Mouse (Mus musculus): ENCODE measurements around the gene Dab2ip. TPM values are rescaled to one million over a fixed set of nuclear protein-coding genes. Genes with fewer than 3 reads are reported as not detected.
A peak's percentile ranks its signal among the peaks of the same experiment; 100 is the strongest.

Dab2ip gene
- polyA plus RNA-seq, 1 experiment from 2014 or later = 46.4 TPM

- no peaks in the 10 kb centered on the region for H3K27me3 ChIP-seq
- CTCF ChIA-PET = interaction anchor here (4.0 kb wide), 1 partner anchor 13 kb away, joined by 12 read pairs; no protein-coding TSS in a partner anchor
- in situ Hi-C loops (cut with MboI; ENCODE audit: low pct_unique_long_range_greater_than_20kb) = no loop called here
- no peak for TF ChIP-seq CTCF (IDR thresholded peaks at IDR 0.05)
- ATAC-seq = no peak
- no peak for DNase-seq (ENCODE audit: low read depth, low spot score)
- POLR2A ChIA-PET = no interaction called here
These were observed 28.2 kb upstream of the Dab2ip start for GRCm38 (mm10) chr2:35529856-35530255.

DNA sequence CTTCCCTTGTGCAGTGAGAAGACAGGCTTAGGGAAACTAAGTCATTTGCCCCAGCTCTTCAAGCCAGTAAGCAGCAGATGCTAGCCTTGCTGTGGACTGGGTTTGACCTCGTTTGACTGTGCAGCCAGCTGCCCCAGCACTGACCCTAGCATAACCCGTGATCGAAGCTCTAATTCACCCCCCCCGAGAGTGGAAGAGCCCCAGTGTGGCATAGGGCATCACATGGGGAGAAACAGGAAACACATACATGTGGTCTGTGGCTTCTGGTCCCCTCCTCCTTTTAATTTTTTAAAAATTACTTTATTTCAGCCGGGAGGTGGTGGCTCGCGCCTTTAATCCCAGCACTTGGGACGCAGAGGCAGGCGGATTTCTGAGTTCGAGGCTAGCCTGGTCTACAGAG is 27.3 kb upstream of the Dab2ip start:
- DNase-seq (ENCODE audit: low read depth, low spot score) (no peak), ATAC-seq (no peak)
- ChIA-PET POLR2A (interaction anchor here (0.7 kb wide), 1 partner anchor 399 kb away, joined by 3 read pairs; no protein-coding TSS in a partner anchor), CTCF (interaction anchor here (4.0 kb wide), 1 partner anchor 14 kb away, joined by 12 read pairs; no protein-coding TSS in a partner anchor)
- H3K27me3 ChIP-seq = no peaks in the 10 kb centered on the region
- no peak for TF ChIP-seq CTCF (IDR thresholded peaks at IDR 0.05)
- in situ Hi-C loops (cut with MboI; ENCODE audit: low pct_unique_long_range_greater_than_20kb) = no loop called here

DNA sequence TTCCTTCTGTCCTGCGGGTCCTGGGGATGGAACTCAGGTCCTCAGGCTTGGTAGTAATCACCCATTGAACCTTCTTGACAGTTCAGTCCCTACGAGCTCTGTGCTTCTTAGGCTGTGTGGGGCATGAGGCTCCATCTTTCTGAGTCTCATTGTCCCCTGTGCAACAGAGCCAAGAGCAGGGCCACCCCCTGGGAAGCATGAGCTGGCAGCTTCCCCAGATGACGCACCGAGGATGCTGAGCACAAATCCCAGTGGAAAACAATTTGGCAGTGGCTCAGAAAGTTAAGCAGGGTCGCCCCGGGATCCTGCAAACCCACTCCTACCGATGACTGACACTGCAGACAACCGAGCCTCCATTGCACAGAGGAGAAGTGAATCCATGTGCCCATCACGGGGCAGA is 24.4 kb upstream of the Dab2ip start:
- ATAC-seq (no peak), DNase-seq (ENCODE audit: low read depth, low spot score) (peak; percentile 73)
- in situ Hi-C loops (cut with MboI; ENCODE audit: low pct_unique_long_range_greater_than_20kb) = no loop called here
- ChIA-PET CTCF (no interaction called here), POLR2A (no interaction called here)
- no peak for TF ChIP-seq CTCF (IDR thresholded peaks at IDR 0.05)
- no peaks in the 10 kb centered on the region for H3K27me3 ChIP-seq

DNA sequence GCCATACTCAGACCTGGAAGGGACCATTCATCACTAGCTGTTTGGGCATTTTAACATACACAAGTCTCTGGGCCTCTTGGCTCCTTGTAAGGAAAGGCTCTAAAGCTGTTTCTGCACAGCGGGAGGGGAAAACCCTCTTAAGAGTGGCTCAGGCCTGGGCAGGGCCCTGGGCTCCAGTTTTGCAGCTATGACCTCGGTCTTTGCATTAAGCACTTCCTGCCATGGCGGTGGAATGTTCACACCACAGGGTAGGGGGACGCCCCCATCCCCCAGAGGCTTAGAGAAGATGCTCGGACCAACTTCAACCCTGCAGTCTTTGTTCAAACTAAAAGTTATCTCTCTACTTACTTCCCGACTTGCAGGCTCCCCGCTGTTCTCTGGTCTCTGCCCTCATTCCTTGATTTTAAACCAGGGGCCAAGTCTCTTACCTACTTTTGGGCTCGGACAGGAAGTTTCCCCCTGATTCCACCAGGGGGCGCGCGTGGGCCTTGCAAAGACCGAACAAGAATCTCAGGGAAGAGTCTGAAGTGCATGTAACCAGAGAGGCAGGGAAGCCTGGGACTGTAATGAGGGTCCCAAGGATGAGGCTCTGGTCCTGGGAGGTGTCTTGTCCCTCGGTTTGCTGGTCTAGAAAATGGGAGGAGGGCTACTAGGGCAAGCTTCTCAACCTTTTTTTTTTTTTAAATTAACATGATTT is 18.6 kb upstream of the Dab2ip start:
- CTCF ChIA-PET = interaction anchor here (0.9 to 4.5 kb wide), 5 partner anchors 10 to 392 kb away, joined by 4 to 19 read pairs (median 6); no protein-coding TSS in a partner anchor
- H3K27me3 ChIP-seq = no peaks in the 10 kb centered on the region
- TF ChIP-seq CTCF (IDR thresholded peaks at IDR 0.05) = peak; percentile 97
- peak; percentile 67 for ATAC-seq
- in situ Hi-C loops (cut with MboI; ENCODE audit: low pct_unique_long_range_greater_than_20kb) = no loop called here
- POLR2A ChIA-PET = no interaction called here
- DNase-seq (ENCODE audit: low read depth, low spot score) = no peak

DNA sequence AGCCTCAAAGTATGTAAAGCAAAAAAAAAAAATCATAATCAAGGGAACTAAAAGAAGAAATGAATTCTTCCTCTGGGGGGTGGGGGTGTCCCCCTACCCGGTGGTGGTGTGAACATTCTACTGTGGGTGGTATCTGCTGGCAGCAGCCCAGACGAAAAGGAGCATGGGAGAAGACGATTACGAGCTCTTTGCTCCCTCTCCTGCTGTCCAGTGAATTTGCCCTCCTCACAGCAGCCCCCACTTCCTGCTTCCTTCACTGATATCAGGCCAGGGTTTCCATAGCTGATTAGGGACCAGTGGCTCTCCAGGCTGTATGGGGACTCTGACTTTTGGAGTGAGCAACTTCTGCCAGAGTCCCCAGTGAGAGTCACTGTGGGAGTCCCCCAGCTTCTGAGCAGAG is 17.3 kb upstream of the Dab2ip start:
- CTCF ChIA-PET = interaction anchor here (1.3 to 4.5 kb wide), 3 partner anchors 116 to 390 kb away, joined by 3 to 19 read pairs (median 4); no protein-coding TSS in a partner anchor
- TF ChIP-seq CTCF (IDR thresholded peaks at IDR 0.05) = no peak

GRCm38 (mm10) chr2:35544717-35545116 is 13.3 kb upstream of the Dab2ip start:
- TF ChIP-seq CTCF (IDR thresholded peaks at IDR 0.05) = peak; percentile 93
- in situ Hi-C loops (cut with MboI; ENCODE audit: low pct_unique_long_range_greater_than_20kb) = loop anchor here (5.0 to 10.0 kb wide), 5 partner anchors 48 to 363 kb away; no protein-coding TSS in a partner anchor
- CTCF ChIA-PET = interaction anchor here (0.8 to 1.9 kb wide), 11 partner anchors 24 to 386 kb away, joined by 3 to 9 read pairs (median 3); no protein-coding TSS in a partner anchor
- POLR2A ChIA-PET = no interaction called here
- no peaks in the 10 kb centered on the region for H3K27me3 ChIP-seq
- no peak for ATAC-seq
- DNase-seq (ENCODE audit: low read depth, low spot score) = no peak

More for the DNA sequence above, 17.3 kb upstream of the Dab2ip start:
- no peaks in the 10 kb centered on the region for H3K27me3 ChIP-seq
- in situ Hi-C loops (cut with MboI; ENCODE audit: low pct_unique_long_range_greater_than_20kb) = loop anchor here (10.0 kb wide), 2 partner anchors 104 to 194 kb away; no protein-coding TSS in a partner anchor
- ATAC-seq = no peak
- DNase-seq (ENCODE audit: low read depth, low spot score) = no peak
- POLR2A ChIA-PET = no interaction called here

DNA sequence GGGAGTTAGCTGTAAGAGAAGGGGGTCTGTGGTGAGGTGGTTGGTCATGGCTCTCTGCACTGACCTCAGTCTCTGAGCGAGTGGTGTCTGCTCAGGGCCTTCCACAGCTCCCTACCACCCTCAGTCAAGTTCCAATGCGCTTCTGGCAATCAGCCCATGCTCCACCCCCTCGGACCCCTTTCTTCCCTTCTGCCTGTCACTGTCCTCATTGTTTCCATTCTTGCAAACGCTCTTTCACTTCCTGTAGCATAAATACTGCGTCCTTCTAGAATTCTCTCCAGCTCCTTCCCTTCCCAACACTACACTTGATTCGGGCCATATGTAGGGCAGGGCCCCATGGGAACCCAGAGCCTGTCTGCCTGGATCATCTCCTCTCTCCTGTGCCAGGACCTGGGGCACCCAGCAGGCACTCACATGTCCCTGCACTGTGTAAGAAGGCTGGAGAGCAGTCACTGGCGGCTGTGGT is 12.9 kb upstream of the Dab2ip start:
- in situ Hi-C loops (cut with MboI; ENCODE audit: low pct_unique_long_range_greater_than_20kb) = loop anchor here (5.0 to 10.0 kb wide), 5 partner anchors 47 to 362 kb away; no protein-coding TSS in a partner anchor
- DNase-seq (ENCODE audit: low read depth, low spot score) (no peak), ATAC-seq (no peak)
- POLR2A ChIA-PET = interaction anchor here (0.6 kb wide), 1 partner anchor 361 kb away, joined by 4 read pairs; no protein-coding TSS in a partner anchor
- CTCF ChIA-PET = interaction anchor here (0.8 to 1.9 kb wide), 10 partner anchors 24 to 386 kb away, joined by 3 to 9 read pairs (median 4); no protein-coding TSS in a partner anchor
- H3K27me3 ChIP-seq = no peaks in the 10 kb centered on the region
- TF ChIP-seq CTCF (IDR thresholded peaks at IDR 0.05) = no peak

- in situ Hi-C loops (cut with MboI; ENCODE audit: low pct_unique_long_range_greater_than_20kb) = loop anchor here (5.0 to 10.0 kb wide), 5 partner anchors 46 to 361 kb away; no protein-coding TSS in a partner anchor
- CTCF ChIA-PET = no interaction called here
- H3K27me3 ChIP-seq = no peaks in the 10 kb centered on the region
- ATAC-seq = no peak
- no peak for DNase-seq (ENCODE audit: low read depth, low spot score)
- TF ChIP-seq CTCF (IDR thresholded peaks at IDR 0.05) = no peak
- POLR2A ChIA-PET = no interaction called here
These were observed 11.6 kb upstream of the Dab2ip start for GRCm38 (mm10) chr2:35546462-35546861.

GRCm38 (mm10) chr2:35549191-35549590 is 8.9 kb upstream of the Dab2ip start:
- no peaks in the 10 kb centered on the region for H3K27me3 ChIP-seq
- DNase-seq (ENCODE audit: low read depth, low spot score) (no peak), ATAC-seq (no peak)
- TF ChIP-seq CTCF (IDR thresholded peaks at IDR 0.05) = no peak
- CTCF ChIA-PET = interaction anchor here (0.9 to 1.9 kb wide), 4 partner anchors 9 to 382 kb away, joined by 3 to 6 read pairs (median 4); no protein-coding TSS in a partner anchor
- in situ Hi-C loops (cut with MboI; ENCODE audit: low pct_unique_long_range_greater_than_20kb) = loop anchor here (5.0 to 10.0 kb wide), 5 partner anchors 43 to 358 kb away; no protein-coding TSS in a partner anchor
- POLR2A ChIA-PET = no interaction called here

- H3K27me3 ChIP-seq = no peaks in the 10 kb centered on the region
- no peak for TF ChIP-seq CTCF (IDR thresholded peaks at IDR 0.05)
- DNase-seq (ENCODE audit: low read depth, low spot score) (peak; percentile 54), ATAC-seq (peak; percentile 75)
- ChIA-PET CTCF (interaction anchor here (1.4 to 1.9 kb wide), 2 partner anchors 377 to 381 kb away, joined by 4 to 5 read pairs; no protein-coding TSS in a partner anchor), POLR2A (interaction anchor here (0.5 kb wide), 1 partner anchor 18 kb away, joined by 4 read pairs; no protein-coding TSS in a partner anchor)
- in situ Hi-C loops (cut with MboI; ENCODE audit: low pct_unique_long_range_greater_than_20kb) = no loop called here
These were observed 8.0 kb upstream of the Dab2ip start for GRCm38 (mm10) chr2:35550097-35550496.
